Mouse (Mus musculus) mouse embryonic stem cell (cell line): ENCODE measurements around the gene Btbd35f15.
"Not testable (repeated sequence)": the region's sequence is repeated elsewhere in the genome, so short reads cannot be mapped to it uniquely, and the experiment has no call there.

Experiments
- in situ Hi-C, 2 experiments: fragments of 300-500 bp; cut with MboI; formaldehyde crosslinking; loops; 1 replicate in 1 of 2; 3 replicates in 1 of 2; pipeline ENCODE4 v1.14.3; 2019 to 2020; ENCODE audit warnings: low sequenced_read_pairs in 2 of 2, low pct_unique_long_range_greater_than_20kb in 1 of 2, mixed read lengths in 1 of 2; ENCODE audit not compliant: unreplicated experiment in 1 of 2

Btbd35f15 gene

DNA sequence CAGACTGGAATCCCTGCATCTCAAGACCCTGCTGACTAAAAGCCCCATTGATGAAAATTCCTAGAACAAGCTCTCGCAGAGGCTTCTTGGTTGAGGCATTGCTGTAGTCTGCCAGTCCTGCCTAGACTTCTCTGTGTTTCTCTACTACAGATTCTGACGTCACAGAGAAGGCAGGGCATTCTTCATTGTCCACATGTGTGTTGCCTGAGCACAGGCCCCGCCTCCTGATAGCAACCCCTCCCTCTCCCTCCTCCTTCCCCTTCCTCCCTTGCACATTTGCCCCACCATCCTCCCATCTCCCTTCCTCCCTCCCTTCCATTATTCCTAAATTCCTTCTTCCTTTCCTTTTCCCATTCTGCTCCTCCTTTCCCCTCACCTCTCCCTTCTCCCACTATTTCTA lies at the start of gene Btbd35f15:
Gene Btbd35f15 (minus strand): TSS at position 101 of the 400 bp plus-strand sequence.
- in situ Hi-C loops, result not testable (repeated sequence)
